Mouse (Mus musculus) heart, embryonic 12.5 days (tissue): ENCODE data around the gene Mfap3l. TPM values are rescaled to one million over a fixed set of nuclear protein-coding genes. Genes with fewer than 3 reads are reported as not detected.
"Not testable (repeated sequence)": the region's sequence is repeated elsewhere in the genome, so short reads cannot be mapped to it uniquely, and the experiment has no call there.

ENCODE experiments used
- ATAC-seq: fragments of 200-750 bp; cut with Nextera tagmentation; 2 replicates; pipeline ENCODE4 v1.8.0; 2017; ENCODE audit warnings: moderate TSS enrichment, moderate library complexity; ENCODE audit not compliant: insufficient number of reproducible peaks, low FRiP score
- H3K27ac ChIP-seq: fragments of 300-500 bp; sonication (generic); 2 replicates; pipeline ENCODE4 v1.5.1; 2016; ENCODE audit warnings: mild to moderate bottlenecking, moderate library complexity; ENCODE audit not compliant: poor library complexity, severe bottlenecking
- H3K27me3 ChIP-seq: fragments of 300-500 bp; sonication (generic); replicated peaks from 2 replicates; pipeline ENCODE4 v1.6.1; 2016; ENCODE audit warnings: mild to moderate bottlenecking, moderate library complexity
- H3K36me3 ChIP-seq: fragments of 300-500 bp; sonication (generic); 2 replicates; pipeline ENCODE4 v1.6.1; 2016; ENCODE audit warnings: mild to moderate bottlenecking, moderate library complexity
- H3K4me1 ChIP-seq: fragments of 300-500 bp; sonication (generic); replicated peaks from 2 replicates; pipeline ENCODE4 v1.6.1; 2016; ENCODE audit warnings: mild to moderate bottlenecking
- H3K4me2 ChIP-seq: fragments of 300-500 bp; sonication (generic); 2 replicates; pipeline ENCODE4 v1.6.1; 2016; ENCODE audit warnings: mild to moderate bottlenecking, moderate library complexity
- H3K4me3 ChIP-seq: fragments of 300-500 bp; sonication (generic); 2 replicates; pipeline ENCODE4 v1.5.1; 2016; ENCODE audit warnings: mild to moderate bottlenecking
- H3K9ac ChIP-seq: fragments of 300-500 bp; sonication (generic); 2 replicates; pipeline ENCODE4 v1.6.1; 2016; ENCODE audit warnings: mild to moderate bottlenecking, moderate library complexity
- H3K9me3 ChIP-seq: fragments of 300-500 bp; sonication (generic); replicated peaks from 2 replicates; pipeline ENCODE4 v1.6.1; 2016; ENCODE audit warnings: mild to moderate bottlenecking, moderate library complexity
- WGBS: fragments of 180-500 bp; shearing (Covaris S2); methylation state at CpG from one replicate; pipeline ENCODE4 v1.1.7; 2016; 5-methylcytosine and 5-hydroxymethylcytosine counted together
- polyA plus RNA-seq: library from polyadenylated mRNA; unstranded; fragments of >200 nt; fragmentation: Nextera tagmentation; extraction: Ambion mirVana; gene quantifications from 2 replicates; pipeline ENCODE4 v1.2.1, GENCODE M21; 2016

The Mfap3l gene
- polyA plus RNA-seq, 1 experiment from 2014 or later = 1.1 TPM

DNA sequence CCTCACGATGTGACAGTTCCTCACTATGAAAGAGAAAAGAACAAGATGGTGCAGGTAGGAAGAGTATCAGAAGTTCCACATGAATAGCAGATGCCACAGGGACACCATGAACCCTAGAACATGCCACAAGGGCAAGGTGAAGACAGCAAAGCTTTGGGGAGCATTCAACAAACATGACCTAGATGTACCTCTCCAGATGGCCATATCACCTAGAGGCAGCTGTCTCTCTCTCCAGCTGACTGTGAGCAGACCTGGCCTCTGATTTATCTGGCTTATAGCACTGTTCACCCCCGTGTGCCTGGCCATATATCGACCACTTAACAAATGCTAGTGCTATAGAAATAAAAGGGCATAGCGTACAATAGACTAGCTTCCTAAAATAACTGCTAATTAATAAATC, 17.5 kb downstream of the Mfap3l start:
- no peak overlapping the region for H3K9ac ChIP-seq
- no peak overlapping the region for H3K4me3 ChIP-seq
- no peaks in the 10 kb centered on the region for H3K4me1 ChIP-seq
- no peak for ATAC-seq
- H3K27me3 ChIP-seq = no peaks in the 10 kb centered on the region
- no peaks in the 10 kb centered on the region for H3K9me3 ChIP-seq
- H3K4me2 ChIP-seq = no peak overlapping the region
- no peaks in the 10 kb centered on the region for H3K36me3 ChIP-seq
- no peak overlapping the region for H3K27ac ChIP-seq
- 71% methylated on average over 4 of the region's 4 CpGs for WGBS

GRCm38 (mm10) chr8:60657425-60658113, 24.9 kb downstream of the Mfap3l start:
- Histone ChIP-seq H3K27me3 (no peaks in the 10 kb centered on the region), H3K4me2 (no peak overlapping the region), H3K27ac (no peak overlapping the region), H3K4me1 (no peaks in the 10 kb centered on the region), H3K9ac (no peak overlapping the region), H3K9me3 (no peaks in the 10 kb centered on the region), H3K4me3 (no peak overlapping the region), H3K36me3 (no peaks in the 10 kb centered on the region)
- ATAC-seq = no peak
- 76% methylated on average over 6 of the region's 6 CpGs for WGBS

DNA sequence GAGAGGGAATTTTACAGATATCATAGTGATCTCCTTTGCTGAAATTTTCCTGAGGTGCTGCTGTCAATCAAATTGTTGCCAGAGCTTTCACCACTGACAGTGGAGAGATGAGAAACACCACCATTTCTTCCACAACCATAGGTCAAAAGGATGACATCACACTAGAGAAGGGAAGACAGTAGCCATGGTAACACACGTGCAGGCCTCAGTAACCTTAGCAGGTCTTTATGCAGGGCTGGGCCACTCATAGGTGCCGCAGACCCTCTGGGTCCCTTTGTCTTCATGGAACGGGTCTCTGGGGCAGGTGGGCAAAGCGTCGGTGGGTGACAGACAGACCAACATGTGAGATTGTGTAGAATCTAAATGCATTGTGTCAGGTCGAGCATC, 25.5 kb downstream of the Mfap3l start:
- H3K27ac ChIP-seq = no peak overlapping the region
- H3K4me1 ChIP-seq = no peaks in the 10 kb centered on the region
- no peak overlapping the region for H3K4me3 ChIP-seq
- WGBS = 84% methylated on average over 6 of the region's 6 CpGs
- H3K36me3 ChIP-seq = no peaks in the 10 kb centered on the region
- H3K4me2 ChIP-seq = no peak overlapping the region
- H3K9ac ChIP-seq = no peak overlapping the region
- no peaks in the 10 kb centered on the region for H3K9me3 ChIP-seq
- no peaks in the 10 kb centered on the region for H3K27me3 ChIP-seq
- no peak for ATAC-seq

- H3K9me3 ChIP-seq, H3K4me1 ChIP-seq, H3K36me3 ChIP-seq, H3K9ac ChIP-seq, H3K27me3 ChIP-seq, H3K27ac ChIP-seq, H3K4me3 ChIP-seq, H3K4me2 ChIP-seq, ATAC-seq: not testable (repeated sequence)
- 76% methylated on average over 2 of the region's 2 CpGs for WGBS
These were observed 26.1 kb downstream of the Mfap3l start for GRCm38 (mm10) chr8:60658686-60659085.

DNA sequence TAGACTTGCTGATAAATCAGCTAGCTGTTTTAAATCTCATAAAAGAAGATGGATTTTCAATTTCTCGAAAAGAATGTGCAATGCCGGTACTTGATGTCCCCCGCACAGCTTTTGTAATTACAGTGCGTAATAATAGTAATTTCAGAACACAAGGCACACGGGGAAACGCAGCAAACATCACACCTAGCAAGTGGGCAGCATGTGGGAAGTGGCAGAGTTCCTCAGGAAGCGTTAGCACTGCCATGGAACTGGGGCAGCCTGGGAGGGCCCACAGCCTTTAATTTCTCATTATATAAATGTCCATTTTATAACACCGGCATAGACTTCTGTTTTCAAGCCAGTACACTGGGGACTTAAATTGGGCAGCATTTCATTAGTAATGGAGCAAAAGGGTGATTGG, 27.1 kb downstream of the Mfap3l start:
- Histone ChIP-seq H3K36me3 (no peaks in the 10 kb centered on the region), H3K4me2 (no peak overlapping the region), H3K9me3 (no peaks in the 10 kb centered on the region), H3K27ac (no peak overlapping the region), H3K9ac (no peak overlapping the region), H3K27me3 (no peaks in the 10 kb centered on the region), H3K4me3 (no peak overlapping the region), H3K4me1 (no peaks in the 10 kb centered on the region)
- ATAC-seq = no peak
- 90% methylated on average over 8 of the region's 8 CpGs for WGBS

GRCm38 (mm10) chr8:60661191-60661590, 28.6 kb downstream of the Mfap3l start:
- Histone ChIP-seq H3K9me3 (no peaks in the 10 kb centered on the region), H3K9ac (no peak overlapping the region), H3K27me3 (no peaks in the 10 kb centered on the region), H3K36me3 (no peaks in the 10 kb centered on the region), H3K4me2 (no peak overlapping the region), H3K4me1 (no peaks in the 10 kb centered on the region), H3K4me3 (no peak overlapping the region), H3K27ac (no peak overlapping the region)
- WGBS = 82% methylated on average over 2 of the region's 2 CpGs
- ATAC-seq = no peak

DNA sequence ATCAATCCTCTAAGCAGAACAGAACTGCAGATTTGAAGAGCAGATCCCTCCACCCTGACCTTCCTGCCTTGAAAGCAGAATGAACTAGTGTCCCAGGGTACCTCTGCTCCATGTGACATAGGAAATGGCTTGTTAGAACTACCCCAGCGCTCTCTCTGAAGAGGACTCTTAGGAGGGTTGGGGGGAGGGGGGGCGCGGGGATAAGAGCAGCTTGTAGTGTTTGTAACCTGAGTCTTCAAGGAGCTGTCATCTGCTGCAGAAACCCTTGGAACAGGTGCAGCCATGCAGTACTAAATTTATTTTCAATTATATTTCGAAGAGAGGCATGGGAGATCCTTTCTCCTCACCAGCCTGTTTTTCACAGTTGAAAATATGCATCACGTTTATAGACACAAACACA, 30.9 kb downstream of the Mfap3l start:
- WGBS = 55% methylated on average over 5 of the region's 5 CpGs
- no peaks in the 10 kb centered on the region for H3K36me3 ChIP-seq
- no peak for ATAC-seq
- no peaks in the 10 kb centered on the region for H3K27me3 ChIP-seq
- no peaks in the 10 kb centered on the region for H3K4me1 ChIP-seq
- no peak overlapping the region for H3K9ac ChIP-seq
- no peak overlapping the region for H3K4me3 ChIP-seq
- H3K27ac ChIP-seq = no peak overlapping the region
- no peaks in the 10 kb centered on the region for H3K9me3 ChIP-seq
- no peak overlapping the region for H3K4me2 ChIP-seq

GRCm38 (mm10) chr8:60665821-60666220, 33.2 kb downstream of the Mfap3l start:
- H3K4me1 ChIP-seq = no peaks in the 10 kb centered on the region
- WGBS = 79% methylated on average over 4 of the region's 4 CpGs
- H3K9ac ChIP-seq = no peak overlapping the region
- H3K27me3 ChIP-seq = no peaks in the 10 kb centered on the region
- no peaks in the 10 kb centered on the region for H3K36me3 ChIP-seq
- no peak overlapping the region for H3K4me3 ChIP-seq
- no peak for ATAC-seq
- H3K9me3 ChIP-seq = no peaks in the 10 kb centered on the region
- H3K4me2 ChIP-seq = no peak overlapping the region
- H3K27ac ChIP-seq = no peak overlapping the region

DNA sequence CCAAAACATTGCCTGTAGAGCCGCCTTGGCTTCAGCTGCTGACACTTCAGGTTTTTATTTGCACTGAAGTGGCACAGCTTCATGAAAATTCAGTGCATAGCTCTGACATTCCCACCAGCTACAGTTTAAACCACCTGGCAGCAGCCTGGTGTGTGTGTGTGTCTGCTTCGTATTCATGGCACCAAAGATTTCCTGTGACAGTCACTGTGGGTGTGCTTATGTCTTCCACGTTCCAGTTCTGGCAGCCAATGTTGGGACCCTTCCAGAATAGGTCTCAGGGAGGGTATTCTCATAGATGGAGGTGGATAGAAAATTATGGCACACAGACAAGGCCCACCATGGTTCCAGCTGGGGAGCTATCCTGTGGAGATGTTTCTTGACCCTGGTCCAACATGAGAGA, 34.2 kb downstream of the Mfap3l start:
- Histone ChIP-seq H3K9ac (no peak overlapping the region), H3K4me2 (no peak overlapping the region), H3K27ac (no peak overlapping the region), H3K27me3 (no peaks in the 10 kb centered on the region), H3K36me3 (no peaks in the 10 kb centered on the region), H3K4me3 (no peak overlapping the region), H3K9me3 (no peaks in the 10 kb centered on the region), H3K4me1 (no peaks in the 10 kb centered on the region)
- 69% methylated on average over 3 of the region's 3 CpGs for WGBS
- no peak for ATAC-seq

DNA sequence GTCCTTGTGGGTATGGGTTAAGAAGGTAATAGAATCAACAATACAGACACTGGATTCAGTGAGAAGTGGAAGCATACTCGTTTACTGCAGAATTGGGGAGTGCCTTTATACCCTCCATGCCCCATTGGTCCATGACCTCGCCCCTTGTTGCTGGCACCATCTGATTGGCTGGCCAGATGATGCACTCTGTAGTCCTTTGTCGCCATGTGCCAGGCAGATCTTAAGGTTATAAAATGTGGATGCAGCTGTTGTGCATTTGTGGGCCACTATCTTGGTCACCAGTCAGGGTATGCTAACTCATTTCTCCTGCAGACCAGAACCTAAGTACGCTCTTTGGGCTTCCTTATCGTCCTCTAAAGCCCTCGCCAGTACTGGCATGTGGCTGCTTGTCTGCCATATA, 46.0 kb downstream of the Mfap3l start:
- H3K9ac ChIP-seq = no peak overlapping the region

GRCm38 (mm10) chr8:60681811-60682210, 49.2 kb downstream of the Mfap3l start:
- H3K36me3 ChIP-seq = no peaks in the 10 kb centered on the region
- no peak overlapping the region for H3K9ac ChIP-seq
- H3K27ac ChIP-seq = no peak overlapping the region
- H3K4me2 ChIP-seq = no peak overlapping the region
- no peaks in the 10 kb centered on the region for H3K4me1 ChIP-seq
- H3K27me3 ChIP-seq = no peaks in the 10 kb centered on the region
- 0 out of 2 replicates have a peak, but pooled peaks cover 3% of the 10 kb centered on the region for H3K9me3 ChIP-seq
- H3K4me3 ChIP-seq = no peak overlapping the region
- WGBS = 77% methylated on average over 4 of the region's 4 CpGs
- ATAC-seq = no peak

More for the DNA sequence above, 46.0 kb downstream of the Mfap3l start:
- Histone ChIP-seq H3K4me3 (no peak overlapping the region), H3K27me3 (no peaks in the 10 kb centered on the region), H3K27ac (no peak overlapping the region), H3K4me2 (no peak overlapping the region), H3K9me3 (no peaks in the 10 kb centered on the region), H3K4me1 (no peaks in the 10 kb centered on the region), H3K36me3 (no peaks in the 10 kb centered on the region)
- WGBS = 79% methylated on average over 6 of the region's 6 CpGs
- ATAC-seq = no peak

DNA sequence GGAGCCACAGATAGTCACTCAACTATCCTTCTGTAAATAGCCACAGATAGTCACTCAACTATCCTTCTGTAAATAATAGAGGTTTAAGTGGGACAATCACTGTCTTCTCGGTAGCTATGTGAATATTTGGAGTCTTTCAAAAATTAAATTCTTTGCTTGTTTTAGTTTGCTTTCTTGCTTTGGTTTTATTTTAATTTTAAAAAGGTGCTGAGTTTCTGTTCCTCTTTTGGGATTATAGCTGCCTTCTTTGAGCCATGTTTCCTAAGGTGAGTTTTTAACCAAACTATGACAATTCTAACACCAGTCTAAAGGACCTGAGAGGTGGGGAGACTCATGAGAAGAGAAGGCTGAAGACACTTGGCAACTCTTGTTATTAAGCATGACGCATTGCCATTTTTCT, 49.7 kb downstream of the Mfap3l start:
- no peaks in the 10 kb centered on the region for H3K36me3 ChIP-seq
- no peak overlapping the region for H3K4me3 ChIP-seq
- no peak overlapping the region for H3K9ac ChIP-seq
- no peak overlapping the region for H3K27ac ChIP-seq
- H3K9me3 ChIP-seq = 0 out of 2 replicates have a peak, but pooled peaks cover 3% of the 10 kb centered on the region
- H3K27me3 ChIP-seq = no peaks in the 10 kb centered on the region
- 81% methylated on average over 2 of the region's 2 CpGs for WGBS
- H3K4me1 ChIP-seq = no peaks in the 10 kb centered on the region
- no peak overlapping the region for H3K4me2 ChIP-seq
- no peak for ATAC-seq
